Mouse (Mus musculus) heart, postnatal 4 days (tissue): Measurements from ENCODE around the gene Filip1. TPM values are rescaled to one million over a fixed set of nuclear protein-coding genes. Genes with fewer than 3 reads are reported as not detected.

Source experiments
- DNase-seq: peaks from one replicate; pipeline ENCODE4 v3.0.0; 2021
- total RNA-seq, 2 experiments: library from RNA; stranded (reverse); gene quantifications; 2 replicates each; pipeline ENCODE4 v1.2.3; 2021

The Filip1 gene
- total RNA-seq, 2 experiments from 2014 or later: 101 to 114 TPM

GRCm38 (mm10) chr9:79894665-79895064 is 118.0 kb downstream of the Filip1 start:
- DNase-seq: no peak

- DNase-seq: no peak
These were observed 118.6 kb downstream of the Filip1 start for GRCm38 (mm10) chr9:79893841-79894612.

- no peak for DNase-seq
These were observed 120.5 kb downstream of the Filip1 start for GRCm38 (mm10) chr9:79892183-79892582.

- no peak for DNase-seq
These were observed 122.2 kb downstream of the Filip1 start for GRCm38 (mm10) chr9:79890488-79890887.

GRCm38 (mm10) chr9:79889132-79889531 is 123.5 kb downstream of the Filip1 start:
- no peak for DNase-seq

GRCm38 (mm10) chr9:79885244-79886210 is 127.1 kb downstream of the Filip1 start:
- no peak for DNase-seq

- DNase-seq: no peak
These were observed 129.5 kb downstream of the Filip1 start for GRCm38 (mm10) chr9:79883139-79883538.

- no peak for DNase-seq
These were observed 132.6 kb downstream of the Filip1 start for GRCm38 (mm10) chr9:79880031-79880430.

- DNase-seq: peak; percentile 48
These were observed 137.0 kb downstream of the Filip1 start for GRCm38 (mm10) chr9:79875522-79876131.

GRCm38 (mm10) chr9:79872598-79872997 is 140.1 kb downstream of the Filip1 start:
- no peak for DNase-seq

- no peak for DNase-seq
These were observed 143.1 kb downstream of the Filip1 start for GRCm38 (mm10) chr9:79869512-79869911.

GRCm38 (mm10) chr9:79865998-79866397 is 146.7 kb downstream of the Filip1 start:
- no peak for DNase-seq

GRCm38 (mm10) chr9:79862544-79862943 is 150.1 kb downstream of the Filip1 start:
- DNase-seq: no peak

GRCm38 (mm10) chr9:79847099-79847498 is 165.6 kb downstream of the Filip1 start:
- no peak for DNase-seq

GRCm38 (mm10) chr9:79842615-79843014 is 170.0 kb downstream of the Filip1 start:
- no peak for DNase-seq

GRCm38 (mm10) chr9:79842028-79842427 is 170.6 kb downstream of the Filip1 start:
- DNase-seq: no peak

GRCm38 (mm10) chr9:79831294-79831693 is 181.4 kb downstream of the Filip1 start:
- DNase-seq: no peak

GRCm38 (mm10) chr9:79830874-79831273 is 181.8 kb downstream of the Filip1 start:
- DNase-seq: no peak

- peak; percentile 45 for DNase-seq
These were observed 182.5 kb downstream of the Filip1 start for GRCm38 (mm10) chr9:79829842-79830800.

GRCm38 (mm10) chr9:79827072-79827471 is 185.6 kb downstream of the Filip1 start:
- DNase-seq: no peak

- no peak for DNase-seq
These were observed 187.1 kb downstream of the Filip1 start for GRCm38 (mm10) chr9:79825526-79825925.

GRCm38 (mm10) chr9:79823856-79824255 is 188.8 kb downstream of the Filip1 start:
- DNase-seq: no peak
